Mouse (Mus musculus) heart, embryonic 13.5 days (tissue): Measurements from ENCODE around the gene Lmcd1. TPM values are rescaled to one million over a fixed set of nuclear protein-coding genes. Genes with fewer than 3 reads are reported as not detected.

Experiments
- ATAC-seq: fragments of 200-750 bp; cut with Nextera tagmentation; 2 replicates; pipeline ENCODE4 v1.8.0; 2017; ENCODE audit warnings: moderate TSS enrichment; ENCODE audit not compliant: insufficient number of reproducible peaks, low FRiP score, low TSS enrichment; ENCODE audit errors: extremely low read depth
- H3K27ac ChIP-seq: fragments of 300-500 bp; sonication (generic); replicated peaks from 2 replicates; pipeline ENCODE4 v1.5.1; 2015; ENCODE audit warnings: moderate library complexity, mild to moderate bottlenecking, inconsistent platforms
- H3K27me3 ChIP-seq: fragments of 300-500 bp; sonication (generic); replicated peaks from 2 replicates; pipeline ENCODE4 v1.6.1; 2015; ENCODE audit warnings: mild to moderate bottlenecking, inconsistent platforms
- H3K36me3 ChIP-seq: fragments of 300-500 bp; sonication (generic); 2 replicates; pipeline ENCODE4 v1.6.1; 2015; ENCODE audit warnings: mild to moderate bottlenecking, inconsistent platforms
- H3K4me1 ChIP-seq: fragments of 300-500 bp; sonication (generic); 2 replicates; pipeline ENCODE4 v1.6.1; 2015; ENCODE audit warnings: inconsistent platforms
- H3K4me2 ChIP-seq: fragments of 300-500 bp; sonication (generic); 2 replicates; pipeline ENCODE4 v1.6.1; 2015; ENCODE audit warnings: inconsistent platforms, mild to moderate bottlenecking, moderate library complexity
- H3K4me3 ChIP-seq: fragments of 300-500 bp; sonication (generic); 2 replicates; pipeline ENCODE4 v1.5.1; 2015; ENCODE audit warnings: moderate library complexity, mild to moderate bottlenecking, inconsistent platforms
- H3K9ac ChIP-seq: fragments of 300-500 bp; sonication (generic); 2 replicates; pipeline ENCODE4 v1.6.1; 2015; ENCODE audit warnings: inconsistent platforms, mild to moderate bottlenecking, moderate library complexity
- H3K9me3 ChIP-seq: fragments of 300-500 bp; sonication (generic); 2 replicates; pipeline ENCODE4 v1.6.1; 2016; ENCODE audit warnings: inconsistent platforms
- WGBS: fragments of 180-500 bp; shearing (Covaris S2); methylation state at CpG from one replicate; pipeline ENCODE4 v1.1.7; 2015; ENCODE audit warnings: mixed read lengths; 5-methylcytosine and 5-hydroxymethylcytosine counted together
- polyA plus RNA-seq: library from polyadenylated mRNA; unstranded; fragments of >200 nt; fragmentation: Nextera tagmentation; extraction: Ambion mirVana; gene quantifications from 2 replicates; pipeline ENCODE4 v1.2.1, GENCODE M21; 2015

Gene Lmcd1
- polyA plus RNA-seq, 1 experiment from 2014 or later: 47.8 TPM

DNA sequence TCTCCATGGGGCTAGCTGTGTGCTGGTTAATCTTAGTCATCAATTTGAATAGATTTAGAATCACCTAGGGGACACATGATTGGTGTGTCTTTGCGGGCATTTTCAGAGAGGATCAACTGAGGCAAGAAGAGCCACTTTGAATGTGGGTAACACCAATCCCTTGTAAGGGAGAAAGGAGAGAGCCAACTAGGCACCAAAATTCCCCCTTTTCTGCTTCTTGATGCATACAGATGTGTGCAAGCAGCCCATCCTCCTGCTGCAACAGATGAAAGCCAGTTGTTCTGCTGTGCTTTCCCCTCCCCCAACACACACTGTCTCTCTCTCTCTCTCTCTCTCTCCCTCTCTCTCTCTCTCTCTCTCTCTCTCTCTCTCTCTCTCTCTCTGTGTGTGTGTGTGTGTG lies 9.2 kb upstream of the Lmcd1 start:
- H3K9ac ChIP-seq: no peak overlapping the region
- no peak for ATAC-seq
- H3K27me3 ChIP-seq: no peaks in the 10 kb centered on the region
- 82% methylated on average over 1 of the region's 1 CpGs for WGBS
- H3K4me2 ChIP-seq: no peak overlapping the region
- peaks cover 6% of the 10 kb centered on the region; the same call in 1 of the 2 replicates for H3K4me1 ChIP-seq
- H3K9me3 ChIP-seq: no peaks in the 10 kb centered on the region
- no peak overlapping the region for H3K27ac ChIP-seq
- no peak overlapping the region for H3K4me3 ChIP-seq
- H3K36me3 ChIP-seq: no peaks in the 10 kb centered on the region

- Histone ChIP-seq H3K4me1 (peaks cover 6% of the 10 kb centered on the region; the same call in 1 of the 2 replicates), H3K27me3 (no peaks in the 10 kb centered on the region), H3K9ac (no peak overlapping the region), H3K27ac (no peak overlapping the region), H3K36me3 (no peaks in the 10 kb centered on the region), H3K9me3 (no peaks in the 10 kb centered on the region), H3K4me2 (no peak overlapping the region), H3K4me3 (no peak overlapping the region)
- no peak for ATAC-seq
- WGBS: 68% methylated on average over 1 of the region's 1 CpGs
These were observed 6.9 kb upstream of the Lmcd1 start for GRCm38 (mm10) chr6:112266631-112267030.

DNA sequence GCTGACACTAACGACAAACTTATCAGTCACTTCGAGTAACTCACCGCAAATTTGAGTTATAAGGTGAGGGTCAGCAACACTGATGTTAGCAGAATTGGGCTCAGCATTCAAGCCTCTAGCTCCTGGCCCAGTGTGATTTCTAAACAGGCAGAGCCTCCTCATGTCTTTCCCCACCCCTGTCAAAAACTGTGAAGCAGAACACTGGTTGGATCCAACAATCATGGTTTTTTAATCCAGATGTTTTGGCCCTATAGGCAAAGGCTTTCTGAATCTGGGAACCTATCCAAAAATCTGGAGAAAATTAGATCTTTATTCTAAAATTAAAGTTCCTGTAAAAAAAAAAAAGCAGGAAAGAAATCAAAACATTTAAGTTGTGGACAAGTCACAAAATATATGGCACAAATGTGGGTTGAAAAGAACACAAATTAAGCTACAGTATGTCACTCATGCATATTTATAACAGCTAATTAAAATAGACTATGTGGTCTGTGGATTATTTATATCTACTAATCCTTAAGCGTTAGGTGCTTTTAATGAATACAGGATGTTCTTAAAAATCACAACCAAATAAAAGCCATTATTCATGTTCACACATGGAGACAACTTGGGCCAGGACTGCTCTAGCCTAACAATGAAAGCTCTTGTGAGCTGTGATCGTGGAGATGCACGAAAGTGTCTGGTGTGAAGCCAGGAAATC lies 5.7 kb upstream of the Lmcd1 start:
- WGBS: 74% methylated on average over 6 of the region's 6 CpGs
- no peaks in the 10 kb centered on the region for H3K9me3 ChIP-seq
- H3K27me3 ChIP-seq: no peaks in the 10 kb centered on the region
- no peak overlapping the region for H3K9ac ChIP-seq
- H3K27ac ChIP-seq: no peak overlapping the region
- no peak overlapping the region for H3K4me3 ChIP-seq
- no peak for ATAC-seq
- H3K4me1 ChIP-seq: peaks cover 12% of the 10 kb centered on the region; the same call in 1 of the 2 replicates
- no peak overlapping the region for H3K4me2 ChIP-seq
- H3K36me3 ChIP-seq: no peaks in the 10 kb centered on the region

GRCm38 (mm10) chr6:112274261-112275055 lies 900 bp downstream of the Lmcd1 start:
- Histone ChIP-seq H3K27me3 (no peaks in the 10 kb centered on the region), H3K4me3 (peak overlapping the region; percentile 60), H3K36me3 (no peaks in the 10 kb centered on the region), H3K4me1 (peaks cover 58% of the 10 kb centered on the region), H3K9ac (peak overlapping the region; percentile 86), H3K9me3 (no peaks in the 10 kb centered on the region), H3K27ac (peak overlapping the region; percentile 98), H3K4me2 (peak overlapping the region; percentile 81)
- ATAC-seq: peak; percentile 47; the same call in 1 of the 2 replicates
- 21% methylated on average over 9 of the region's 9 CpGs for WGBS

DNA sequence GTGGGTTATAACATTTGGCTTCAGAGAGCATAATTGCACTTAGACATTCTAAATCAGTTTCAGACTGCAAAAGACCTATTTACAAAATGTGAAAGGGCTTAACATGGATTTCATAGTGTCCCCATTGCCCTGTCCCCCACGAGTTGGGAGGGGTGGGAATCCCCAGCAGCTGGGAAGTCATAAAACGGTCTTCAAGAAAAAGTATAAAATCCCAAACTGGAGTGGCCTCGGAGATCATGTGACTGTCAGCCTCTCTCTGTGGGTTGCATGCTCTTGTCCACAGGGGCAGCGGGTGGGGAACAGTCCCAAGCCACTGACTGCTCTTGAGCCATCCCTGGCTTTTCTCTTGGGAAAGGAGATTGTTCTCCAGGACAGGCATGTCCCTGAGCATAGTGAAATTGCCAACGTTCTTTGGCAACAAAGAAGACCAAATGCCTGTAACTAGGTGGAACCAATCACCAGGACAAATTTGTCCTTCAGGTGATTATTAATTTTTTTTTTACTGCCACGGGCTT lies 2.2 kb downstream of the Lmcd1 start:
- peak overlapping the region; percentile 60 for H3K4me3 ChIP-seq
- peak overlapping the region; percentile 81 for H3K4me2 ChIP-seq

DNA sequence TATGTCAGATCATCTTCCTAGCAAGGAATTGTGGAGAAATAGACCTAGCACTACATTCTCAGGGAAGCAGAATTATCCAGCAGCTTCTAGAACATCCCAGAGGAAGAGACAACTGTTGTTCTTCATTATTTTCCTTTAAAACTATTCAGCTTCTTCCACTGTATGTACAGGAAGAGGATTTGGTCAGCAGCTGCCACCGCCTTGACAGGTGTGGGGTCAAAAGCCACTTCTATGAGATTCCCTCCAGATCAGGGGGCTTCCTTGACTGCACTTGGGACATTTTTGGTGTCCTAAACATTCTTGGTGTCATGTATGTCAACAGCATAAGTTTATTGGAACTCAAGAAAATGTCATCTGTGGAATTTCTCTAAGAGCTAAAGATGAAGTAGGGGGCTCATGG lies 5.2 kb downstream of the Lmcd1 start:
- no peak overlapping the region for H3K9ac ChIP-seq
- WGBS: 91% methylated on average over 1 of the region's 1 CpGs
- H3K4me1 ChIP-seq: peaks cover 48% of the 10 kb centered on the region
- H3K27me3 ChIP-seq: no peaks in the 10 kb centered on the region
- H3K4me2 ChIP-seq: no peak overlapping the region
- no peaks in the 10 kb centered on the region for H3K36me3 ChIP-seq
- no peaks in the 10 kb centered on the region for H3K9me3 ChIP-seq
- no peak overlapping the region for H3K4me3 ChIP-seq
- H3K27ac ChIP-seq: no peak overlapping the region
- ATAC-seq: no peak

More for the DNA sequence above, 2.2 kb downstream of the Lmcd1 start:
- no peak for ATAC-seq
- H3K9me3 ChIP-seq: no peaks in the 10 kb centered on the region
- WGBS: 76% methylated on average over 6 of the region's 6 CpGs
- H3K27ac ChIP-seq: no peak overlapping the region
- H3K9ac ChIP-seq: 0 out of 2 replicates have a peak overlapping the region, but pooled peaks have one; percentile 86
- no peaks in the 10 kb centered on the region for H3K27me3 ChIP-seq
- peaks cover 59% of the 10 kb centered on the region for H3K4me1 ChIP-seq
- no peaks in the 10 kb centered on the region for H3K36me3 ChIP-seq

DNA sequence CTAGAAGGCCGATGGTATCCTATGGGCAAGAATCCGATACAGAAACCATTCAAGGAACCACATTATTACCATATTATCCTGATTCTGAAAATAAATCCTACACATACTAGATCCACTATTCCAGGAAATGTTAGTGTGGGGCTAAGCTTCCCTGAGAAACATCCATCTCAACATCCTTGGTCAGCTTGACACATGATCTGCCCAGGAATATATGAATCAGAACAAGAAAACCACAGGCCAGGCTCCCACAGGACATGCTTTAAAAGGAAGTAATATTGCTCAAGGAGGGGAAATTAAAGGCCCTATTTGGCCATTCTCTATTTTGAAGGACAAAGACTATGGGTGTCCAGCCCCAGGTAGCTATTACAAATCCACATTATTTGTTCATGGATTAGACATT lies 6.6 kb downstream of the Lmcd1 start:
- Histone ChIP-seq H3K27me3 (no peaks in the 10 kb centered on the region), H3K4me1 (peaks cover 35% of the 10 kb centered on the region), H3K36me3 (no peaks in the 10 kb centered on the region), H3K4me2 (no peak overlapping the region), H3K9me3 (no peaks in the 10 kb centered on the region), H3K4me3 (no peak overlapping the region), H3K9ac (no peak overlapping the region), H3K27ac (no peak overlapping the region)
- WGBS: 93% methylated on average over 2 of the region's 2 CpGs
- ATAC-seq: no peak

DNA sequence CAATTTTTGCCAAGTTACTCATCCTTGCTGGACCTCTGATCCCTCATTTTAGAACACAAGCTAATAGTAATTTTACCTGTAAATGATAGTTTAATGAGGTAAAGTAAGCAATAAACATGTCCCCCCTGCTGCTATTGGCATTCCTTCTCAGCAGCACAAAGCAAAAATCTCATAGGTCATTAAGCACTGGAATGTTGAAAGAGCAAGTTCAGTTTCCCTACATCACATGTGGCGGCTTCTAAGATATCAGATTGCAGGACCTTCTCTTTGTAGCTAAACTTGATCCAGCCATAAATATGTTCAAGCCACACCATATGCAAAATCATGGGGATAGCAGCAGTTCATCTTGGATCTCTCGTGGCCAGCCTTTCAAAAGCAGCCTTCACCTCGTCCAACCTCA lies 7.4 kb downstream of the Lmcd1 start:
- Histone ChIP-seq H3K27ac (no peak overlapping the region), H3K36me3 (peaks cover 4% of the 10 kb centered on the region), H3K4me1 (peaks cover 27% of the 10 kb centered on the region), H3K9me3 (0 out of 2 replicates have a peak, but pooled peaks cover 1% of the 10 kb centered on the region), H3K9ac (no peak overlapping the region), H3K4me2 (no peak overlapping the region), H3K27me3 (no peaks in the 10 kb centered on the region), H3K4me3 (no peak overlapping the region)
- 64% methylated on average over 3 of the region's 3 CpGs for WGBS
- no peak for ATAC-seq

DNA sequence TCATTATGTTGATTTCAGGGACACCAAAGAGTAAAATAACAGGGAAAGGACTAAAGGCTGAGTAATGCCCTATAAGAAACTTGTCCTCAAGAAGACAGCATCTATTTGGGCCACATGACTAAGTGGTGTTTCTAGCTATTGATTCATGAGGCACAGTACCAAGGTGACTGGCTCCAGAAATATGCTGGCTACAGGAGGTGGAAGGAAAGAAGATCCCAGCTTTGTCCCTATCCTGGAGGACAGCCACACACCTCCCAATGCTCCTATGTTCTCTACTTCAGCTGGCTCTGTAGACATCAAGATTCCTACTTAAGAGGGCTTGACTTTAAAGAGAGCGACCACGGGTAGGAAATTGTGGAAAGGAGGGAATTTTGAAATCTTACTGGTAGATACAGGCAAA lies 8.4 kb downstream of the Lmcd1 start:
- peaks cover 8% of the 10 kb centered on the region for H3K36me3 ChIP-seq
- H3K9me3 ChIP-seq: 0 out of 2 replicates have a peak, but pooled peaks cover 3% of the 10 kb centered on the region
- H3K27ac ChIP-seq: no peak overlapping the region
- H3K27me3 ChIP-seq: no peaks in the 10 kb centered on the region
- H3K9ac ChIP-seq: no peak overlapping the region
- WGBS: 83% methylated on average over 2 of the region's 2 CpGs
- no peak overlapping the region for H3K4me3 ChIP-seq
- H3K4me1 ChIP-seq: peaks cover 21% of the 10 kb centered on the region
- ATAC-seq: no peak
- no peak overlapping the region for H3K4me2 ChIP-seq

DNA sequence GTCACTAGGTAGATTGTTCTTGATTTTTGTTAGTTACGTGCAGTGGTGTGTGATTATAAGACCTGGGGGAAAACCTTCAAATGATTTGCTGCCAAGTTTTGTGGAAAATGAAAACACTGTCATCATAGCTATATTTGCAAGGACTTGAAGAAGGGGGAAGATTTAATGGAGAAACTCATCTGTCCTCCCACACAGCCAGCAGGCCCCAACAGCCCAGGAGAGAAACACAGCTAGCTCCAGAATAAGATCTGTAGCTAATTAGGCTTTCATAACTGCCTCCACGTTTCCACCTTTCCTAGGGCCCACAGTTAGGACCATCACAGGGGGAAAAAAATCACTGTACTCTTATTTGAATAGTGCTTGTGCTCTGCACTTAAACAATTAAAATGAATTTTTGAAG lies 10.5 kb downstream of the Lmcd1 start:
- H3K9me3 ChIP-seq: 0 out of 2 replicates have a peak, but pooled peaks cover 3% of the 10 kb centered on the region
- no peak overlapping the region for H3K27ac ChIP-seq
- no peak overlapping the region for H3K4me2 ChIP-seq
- peaks cover 15% of the 10 kb centered on the region; the same call in 1 of the 2 replicates for H3K4me1 ChIP-seq
- no peaks in the 10 kb centered on the region for H3K27me3 ChIP-seq
- peaks cover 19% of the 10 kb centered on the region for H3K36me3 ChIP-seq
- WGBS: 67% methylated on average over 2 of the region's 2 CpGs
- H3K9ac ChIP-seq: no peak overlapping the region
- H3K4me3 ChIP-seq: no peak overlapping the region
- ATAC-seq: no peak

GRCm38 (mm10) chr6:112287671-112288070 lies 14.1 kb downstream of the Lmcd1 start:
- Histone ChIP-seq H3K9me3 (0 out of 2 replicates have a peak, but pooled peaks cover 3% of the 10 kb centered on the region), H3K36me3 (peaks cover 24% of the 10 kb centered on the region), H3K27me3 (no peaks in the 10 kb centered on the region), H3K9ac (no peak overlapping the region), H3K4me1 (peaks cover 31% of the 10 kb centered on the region), H3K4me2 (no peak overlapping the region), H3K27ac (peak overlapping the region; percentile 45), H3K4me3 (no peak overlapping the region)
- WGBS: 69% methylated on average over 9 of the region's 9 CpGs
- ATAC-seq: no peak
